8 mouse cellular contexts compared by ENCODE assay signal in genomic region chr1:75480036-75480435, GRCm38 (mm10). TPM values are rescaled to one million over a fixed set of nuclear protein-coding genes. Genes with fewer than 3 reads are reported as not detected.
DNase-seq lines count a peak whose midpoint lies in the region; ATAC-seq and TF ChIP-seq lines count a peak whose summit lies in the region.
"Had no signal": no experiment of that assay in that cellular context is flagged by ENCODE, and none has a peak within 500 bp of the region (broad histone marks: within the 10 kb centered on the region; RNA-seq: fewer than 3 reads in every experiment).

No protein-coding gene starts in this region.

- peak overlapping the region; percentile 85 for H3K9ac ChIP-seq in forebrain, embryonic 12.5 days
- peak overlapping the region; percentile 53; the same call in 1 of the 2 replicates for H3K9ac ChIP-seq in intestine, embryonic 16.5 days (ENCODE audit: low read depth, low read length)
- peak overlapping the region; percentile 89 for H3K9ac ChIP-seq in neural tube, embryonic 14.5 days (replicated peaks; ENCODE audit: low read depth, low read length)

- no peak for TF ChIP-seq CTCF in layer of hippocampus, adult 2 months (conservative IDR thresholded peaks at IDR 0.05)

- no peak for ATAC-seq in forebrain, embryonic 12.5 days (ENCODE audit: low FRiP score)
- no peak for ATAC-seq in intestine, embryonic 16.5 days
- ATAC-seq in neural tube, embryonic 14.5 days (ENCODE audit: low read depth) = no peak

- H3K27me3 ChIP-seq in forebrain, embryonic 12.5 days = peaks cover 54% of the 10 kb centered on the region
- H3K27me3 ChIP-seq in intestine, embryonic 16.5 days (replicated peaks; ENCODE audit: control insufficient read depth, insufficient read depth, low read length) = peaks cover 24% of the 10 kb centered on the region
- H3K27me3 ChIP-seq in neural tube, embryonic 14.5 days (ENCODE audit: control insufficient read depth, insufficient read depth, low read length) = peaks cover 8% of the 10 kb centered on the region; the same call in 1 of the 2 replicates

- DNase-seq in layer of hippocampus, adult 2 months (ENCODE audit: low spot score in 2 of 2) = no peak
- no peak for DNase-seq in layer of hippocampus, postnatal 25 days (ENCODE audit: extremely low spot score in 1 of 2, low spot score in 1 of 2)
- no peak for DNase-seq in layer of hippocampus, postnatal 14 days (ENCODE audit: low spot score in 2 of 2)
- DNase-seq in urinary bladder, adult 2 months (ENCODE audit: low spot score) = no peak

- 16% methylated on average over 13 of the region's 13 CpGs for WGBS in forebrain, embryonic 12.5 days
- WGBS in intestine, embryonic 16.5 days = 16% methylated on average over 13 of the region's 13 CpGs
- 17% methylated on average over 13 of the region's 13 CpGs for WGBS in neural tube, embryonic 14.5 days

- peak overlapping the region; percentile 90 for H3K4me2 ChIP-seq in forebrain, embryonic 12.5 days
- peak overlapping the region; percentile 79 for H3K4me2 ChIP-seq in intestine, embryonic 16.5 days (ENCODE audit: low read depth, low read length)
- peak overlapping the region; percentile 73 for H3K4me2 ChIP-seq in neural tube, embryonic 14.5 days (ENCODE audit: low read depth, low read length)

- no peaks in the 10 kb centered on the region for H3K9me3 ChIP-seq in forebrain, embryonic 12.5 days
- no peaks in the 10 kb centered on the region for H3K9me3 ChIP-seq in intestine, embryonic 16.5 days (ENCODE audit: control insufficient read depth, low read length)
- H3K9me3 ChIP-seq in neural tube, embryonic 14.5 days (ENCODE audit: control insufficient read depth, low read length) = no peaks in the 10 kb centered on the region

- H3K27ac ChIP-seq in layer of hippocampus, adult 2 months = peak overlapping the region; percentile 97
- H3K27ac ChIP-seq in forebrain, embryonic 12.5 days = no peak overlapping the region
- no peak overlapping the region for H3K27ac ChIP-seq in intestine, embryonic 16.5 days (ENCODE audit: low read length)
- H3K27ac ChIP-seq in neural tube, embryonic 14.5 days (ENCODE audit: low read depth, low read length) = peak overlapping the region; percentile 83; the same call in 1 of the 2 replicates

- H3K36me3 ChIP-seq in forebrain, embryonic 12.5 days (replicated peaks) = peaks cover 17% of the 10 kb centered on the region
- H3K36me3 ChIP-seq in intestine, embryonic 16.5 days (ENCODE audit: control insufficient read depth, insufficient read depth, low read length) = peaks cover 8% of the 10 kb centered on the region
- H3K36me3 ChIP-seq in neural tube, embryonic 14.5 days (ENCODE audit: control insufficient read depth, insufficient read depth, low read length) = peaks cover 25% of the 10 kb centered on the region

- peaks cover 41% of the 10 kb centered on the region for H3K4me1 ChIP-seq in forebrain, embryonic 12.5 days
- H3K4me1 ChIP-seq in intestine, embryonic 16.5 days (ENCODE audit: control insufficient read depth, insufficient read depth, low read length) = peaks cover 22% of the 10 kb centered on the region
- peaks cover 25% of the 10 kb centered on the region for H3K4me1 ChIP-seq in neural tube, embryonic 14.5 days (ENCODE audit: control insufficient read depth, insufficient read depth, low read length)

- H3K4me3 ChIP-seq in layer of hippocampus, adult 2 months = peak overlapping the region; percentile 92
- H3K4me3 ChIP-seq in forebrain, embryonic 12.5 days (replicated peaks) = peak overlapping the region; percentile 86
- peak overlapping the region; percentile 85 for H3K4me3 ChIP-seq in intestine, embryonic 16.5 days (ENCODE audit: low read length)
- H3K4me3 ChIP-seq in neural tube, embryonic 14.5 days (ENCODE audit: low read depth, low read length) = peak overlapping the region; percentile 93

RNA-seq across cellular contexts. Expression of gene Tmem198, which starts 0.7 kb away (rescaled TPM):
- 10 to 100 TPM; 64.0 to 65.4 TPM for total RNA-seq in layer of hippocampus, adult 2 months (2021)
- total RNA-seq in layer of hippocampus, postnatal 25 days (2021) = 10 to 100 TPM; 70.3 to 73.8 TPM
- 20.8 and 24.1 TPM in 2 replicates for polyA plus RNA-seq in forebrain, embryonic 12.5 days (2016; fragmentation: Nextera tagmentation; extraction: Ambion mirVana)
- polyA plus RNA-seq in intestine, embryonic 16.5 days (2015; fragmentation: Nextera tagmentation; extraction: Ambion mirVana) = 1.5 and 1.9 TPM in 2 replicates
- polyA plus RNA-seq in neural tube, embryonic 14.5 days (2014; fragmentation: Nextera tagmentation; extraction: Ambion mirVana) = 34.0 and 38.3 TPM in 2 replicates
- total RNA-seq in layer of hippocampus, postnatal 14 days (2021) = 10 to 100 TPM; 53.3 to 62.5 TPM
- 1.1 and 1.6 TPM in 2 replicates for polyA plus RNA-seq in urinary bladder, adult 2 months (2012; rRNA removed)
- total RNA-seq: megakaryocyte progenitor cell, adult 5-6 weeks had no signal

RNA-seq across cellular contexts. Expression of gene Chpf, which starts 0.9 kb away (rescaled TPM):
- total RNA-seq in layer of hippocampus, adult 2 months (2021) = 10 to 100 TPM; 80.5 to 86.6 TPM
- total RNA-seq in layer of hippocampus, postnatal 25 days (2021) = 10 to 100 TPM; 77.2 to 82.8 TPM
- polyA plus RNA-seq in forebrain, embryonic 12.5 days (2016; fragmentation: Nextera tagmentation; extraction: Ambion mirVana) = 21.6 and 25.8 TPM in 2 replicates
- polyA plus RNA-seq in intestine, embryonic 16.5 days (2015; fragmentation: Nextera tagmentation; extraction: Ambion mirVana) = 25.2 and 28.8 TPM in 2 replicates
- polyA plus RNA-seq in neural tube, embryonic 14.5 days (2014; fragmentation: Nextera tagmentation; extraction: Ambion mirVana) = 44.7 and 45.4 TPM in 2 replicates
- total RNA-seq in layer of hippocampus, postnatal 14 days (2021) = 10 to 100 TPM; 71.2 to 78.5 TPM
- 65.0 and 69.4 TPM in 2 replicates for polyA plus RNA-seq in urinary bladder, adult 2 months (2012; rRNA removed)

RNA-seq across cellular contexts. Expression of gene Obsl1, which starts 26.2 kb away (rescaled TPM):
- total RNA-seq in layer of hippocampus, adult 2 months (2021) = 10 to 100 TPM; 20.6 to 25.9 TPM
- 10 to 100 TPM; 18.9 to 20.2 TPM for total RNA-seq in layer of hippocampus, postnatal 25 days (2021)
- 31.8 and 36.8 TPM in 2 replicates for polyA plus RNA-seq in forebrain, embryonic 12.5 days (2016; fragmentation: Nextera tagmentation; extraction: Ambion mirVana)
- 38.7 and 42.7 TPM in 2 replicates for polyA plus RNA-seq in intestine, embryonic 16.5 days (2015; fragmentation: Nextera tagmentation; extraction: Ambion mirVana)
- polyA plus RNA-seq in neural tube, embryonic 14.5 days (2014; fragmentation: Nextera tagmentation; extraction: Ambion mirVana) = 18.7 and 21.4 TPM in 2 replicates
- total RNA-seq in layer of hippocampus, postnatal 14 days (2021) = 10 to 100 TPM; 25.2 to 27.0 TPM
- polyA plus RNA-seq in urinary bladder, adult 2 months (2012; rRNA removed) = 30.0 and 30.7 TPM in 2 replicates

RNA-seq across cellular contexts. Expression of gene Inha, which starts 26.8 kb away (rescaled TPM):
- 10 to 100 TPM; 15.3 to 16.5 TPM for total RNA-seq in layer of hippocampus, adult 2 months (2021)
- 10 to 100 TPM; 11.3 to 19.9 TPM for total RNA-seq in layer of hippocampus, postnatal 25 days (2021)
- 5.9 and 6.6 TPM in 2 replicates for polyA plus RNA-seq in forebrain, embryonic 12.5 days (2016; fragmentation: Nextera tagmentation; extraction: Ambion mirVana)
- polyA plus RNA-seq in intestine, embryonic 16.5 days (2015; fragmentation: Nextera tagmentation; extraction: Ambion mirVana) = 6.6 and 7.3 TPM in 2 replicates
- 8.2 and 12.3 TPM in 2 replicates for polyA plus RNA-seq in neural tube, embryonic 14.5 days (2014; fragmentation: Nextera tagmentation; extraction: Ambion mirVana)
- total RNA-seq in layer of hippocampus, postnatal 14 days (2021) = 10 to 100 TPM; 20.3 to 22.6 TPM
- polyA plus RNA-seq in urinary bladder, adult 2 months (2012; rRNA removed) = 19.6 and 23.9 TPM in 2 replicates
- total RNA-seq: megakaryocyte progenitor cell, adult 5-6 weeks had no signal

RNA-seq across cellular contexts. Expression of gene Asic4, which starts 29.8 kb away (rescaled TPM):
- 1 to 10 TPM; 5.5 to 7.1 TPM for total RNA-seq in layer of hippocampus, adult 2 months (2021)
- total RNA-seq in layer of hippocampus, postnatal 25 days (2021) = 1 to 10 TPM; 8.9 to 9.9 TPM
- polyA plus RNA-seq in forebrain, embryonic 12.5 days (2016; fragmentation: Nextera tagmentation; extraction: Ambion mirVana) = 6.4 and 8.2 TPM in 2 replicates
- polyA plus RNA-seq in intestine, embryonic 16.5 days (2015; fragmentation: Nextera tagmentation; extraction: Ambion mirVana) = 2.0 and 2.4 TPM in 2 replicates
- polyA plus RNA-seq in neural tube, embryonic 14.5 days (2014; fragmentation: Nextera tagmentation; extraction: Ambion mirVana) = 4.7 and 6.9 TPM in 2 replicates
- total RNA-seq in layer of hippocampus, postnatal 14 days (2021) = 10 to 100 TPM; 14.3 to 14.7 TPM
- 0.03 and 0.06 TPM in 2 replicates for polyA plus RNA-seq in urinary bladder, adult 2 months (2012; rRNA removed)
- total RNA-seq: megakaryocyte progenitor cell, adult 5-6 weeks had no signal

Comparison
In these comparisons a context has a peak if more than half of its experiments do, and no peak if none do; other contexts are left out.
1. H3K27ac ChIP-seq: peak in layer of hippocampus, adult 2 months (single experiment) and neural tube, embryonic 14.5 days (single experiment); none in forebrain, embryonic 12.5 days (single experiment) and intestine, embryonic 16.5 days (single experiment).
2. Peak in every context shown above with its lines, with median percentiles within 50 percentile points of each other: H3K4me3 ChIP-seq, H3K4me2 ChIP-seq and H3K9ac ChIP-seq.